Mouse (Mus musculus) neural tube, embryonic 15.5 days (tissue): ENCODE results near the gene Tspo2. TPM values are rescaled to one million over a fixed set of nuclear protein-coding genes. Genes with fewer than 3 reads are reported as not detected.
"Not testable (repeated sequence)": the region's sequence is repeated elsewhere in the genome, so short reads cannot be mapped to it uniquely, and the experiment has no call there.

ENCODE experiments used
- ATAC-seq: fragments of 200-750 bp; cut with Nextera tagmentation; 2 replicates; pipeline ENCODE4 v1.8.0; 2017; ENCODE audit warnings: mild to moderate bottlenecking, moderate TSS enrichment, moderate library complexity; ENCODE audit not compliant: low FRiP score
- H3K27ac ChIP-seq: fragments of 300-500 bp; sonication (generic); replicated peaks from 2 replicates; pipeline ENCODE4 v1.5.1; 2015; ENCODE audit warnings: mild to moderate bottlenecking, inconsistent platforms
- H3K27me3 ChIP-seq: fragments of 300-500 bp; sonication (generic); replicated peaks from 2 replicates; pipeline ENCODE4 v1.6.1; 2015; ENCODE audit warnings: inconsistent platforms
- H3K36me3 ChIP-seq: fragments of 300-500 bp; sonication (generic); 2 replicates; pipeline ENCODE4 v1.6.1; 2015; ENCODE audit warnings: inconsistent platforms
- H3K4me1 ChIP-seq: fragments of 300-500 bp; sonication (generic); 2 replicates; pipeline ENCODE4 v1.6.1; 2015; ENCODE audit warnings: inconsistent platforms
- H3K4me2 ChIP-seq: fragments of 300-500 bp; sonication (generic); 2 replicates; pipeline ENCODE4 v1.6.1; 2015; ENCODE audit warnings: inconsistent platforms, mild to moderate bottlenecking, moderate library complexity
- H3K4me3 ChIP-seq: fragments of 300-500 bp; sonication (generic); replicated peaks from 2 replicates; pipeline ENCODE4 v1.5.1; 2015; ENCODE audit warnings: mild to moderate bottlenecking, inconsistent platforms
- H3K9ac ChIP-seq: fragments of 300-500 bp; sonication (generic); replicated peaks from 2 replicates; pipeline ENCODE4 v1.6.1; 2015; ENCODE audit warnings: mild to moderate bottlenecking, inconsistent platforms
- H3K9me3 ChIP-seq: fragments of 300-500 bp; sonication (generic); replicated peaks from 2 replicates; pipeline ENCODE4 v1.6.1; 2016; ENCODE audit warnings: inconsistent platforms
- WGBS: fragments of 180-500 bp; shearing (Covaris S2); methylation state at CpG from one replicate; pipeline ENCODE4 v1.1.7; 2015; ENCODE audit warnings: mixed read lengths; 5-methylcytosine and 5-hydroxymethylcytosine counted together
- polyA plus RNA-seq: library from polyadenylated mRNA; unstranded; fragments of >200 nt; fragmentation: Nextera tagmentation; extraction: Ambion mirVana; gene quantifications from 2 replicates; pipeline ENCODE4 v1.2.1, GENCODE M21; 2015

The Tspo2 gene
- 0.69 and 1.1 TPM in 2 replicates for polyA plus RNA-seq

GRCm38 (mm10) chr17:48451353-48451675 is at the start of gene Tspo2:
Gene Tspo2, minus strand, starts transcription at chr17:48451522.
- H3K27me3 ChIP-seq: 0 out of 2 replicates have a peak, but pooled peaks cover 3% of the 10 kb centered on the region
- H3K27ac ChIP-seq: no peak within 1 kb of the TSS
- H3K9ac ChIP-seq: no peak within 1 kb of the TSS
- whole genome bisulfite sequencing: 63% methylated on average over 7 of the region's 7 CpGs
- H3K4me2 ChIP-seq: no peak within 1 kb of the TSS
- ATAC-seq: no peak
- no peak within 1 kb of the TSS for H3K4me3 ChIP-seq
- no peaks in the 10 kb centered on the region for H3K4me1 ChIP-seq
- no peaks in the 10 kb centered on the region for H3K36me3 ChIP-seq
- H3K9me3 ChIP-seq: no peaks in the 10 kb centered on the region

GRCm38 (mm10) chr17:48500846-48501445 is 49.6 kb upstream of the Tspo2 start:
- H3K4me1 ChIP-seq: peaks cover 15% of the 10 kb centered on the region

GRCm38 (mm10) chr17:48497986-48498385 is 46.7 kb upstream of the Tspo2 start:
- Histone ChIP-seq H3K9me3 (no peaks in the 10 kb centered on the region), H3K4me1 (no peaks in the 10 kb centered on the region), H3K4me3 (no peak overlapping the region), H3K9ac (no peak overlapping the region), H3K27ac (no peak overlapping the region), H3K27me3 (no peaks in the 10 kb centered on the region), H3K36me3 (no peaks in the 10 kb centered on the region), H3K4me2 (no peak overlapping the region)
- 85% methylated on average over 3 of the region's 3 CpGs for WGBS
- no peak for ATAC-seq

More at GRCm38 (mm10) chr17:48500846-48501445, 49.6 kb upstream of the Tspo2 start:
- H3K27ac ChIP-seq: no peak overlapping the region
- 60% methylated on average over 7 of the region's 7 CpGs for WGBS
- H3K36me3 ChIP-seq: no peaks in the 10 kb centered on the region
- no peak for ATAC-seq
- no peaks in the 10 kb centered on the region for H3K27me3 ChIP-seq
- no peak overlapping the region for H3K9ac ChIP-seq
- H3K9me3 ChIP-seq: no peaks in the 10 kb centered on the region
- no peak overlapping the region for H3K4me3 ChIP-seq
- H3K4me2 ChIP-seq: no peak overlapping the region

- 64% methylated on average over 8 of the region's 8 CpGs for WGBS
Observed at GRCm38 (mm10) chr17:48493986-48494385, 42.7 kb upstream of the Tspo2 start.

GRCm38 (mm10) chr17:48493582-48493981 is 42.3 kb upstream of the Tspo2 start:
- no peak for ATAC-seq
- WGBS: 34% methylated on average over 7 of the region's 7 CpGs
- no peaks in the 10 kb centered on the region for H3K4me1 ChIP-seq
- H3K4me3 ChIP-seq: no peak overlapping the region
- H3K9ac ChIP-seq: no peak overlapping the region
- H3K36me3 ChIP-seq: no peaks in the 10 kb centered on the region
- no peaks in the 10 kb centered on the region for H3K9me3 ChIP-seq
- no peak overlapping the region for H3K4me2 ChIP-seq
- no peaks in the 10 kb centered on the region for H3K27me3 ChIP-seq
- no peak overlapping the region for H3K27ac ChIP-seq

More at GRCm38 (mm10) chr17:48493986-48494385, 42.7 kb upstream of the Tspo2 start:
- Histone ChIP-seq H3K4me2 (no peak overlapping the region), H3K9ac (no peak overlapping the region), H3K27ac (no peak overlapping the region), H3K36me3 (no peaks in the 10 kb centered on the region), H3K4me1 (no peaks in the 10 kb centered on the region), H3K4me3 (no peak overlapping the region), H3K9me3 (no peaks in the 10 kb centered on the region), H3K27me3 (no peaks in the 10 kb centered on the region)
- no peak for ATAC-seq

- 91% methylated on average over 8 of the region's 8 CpGs for WGBS
- Histone ChIP-seq H3K4me2 (no peak overlapping the region), H3K9me3 (no peaks in the 10 kb centered on the region), H3K27me3 (no peaks in the 10 kb centered on the region), H3K4me3 (no peak overlapping the region), H3K4me1 (no peaks in the 10 kb centered on the region), H3K9ac (no peak overlapping the region), H3K36me3 (no peaks in the 10 kb centered on the region), H3K27ac (no peak overlapping the region)
- no peak for ATAC-seq
Observed at GRCm38 (mm10) chr17:48492621-48493020, 41.3 kb upstream of the Tspo2 start.

DNA sequence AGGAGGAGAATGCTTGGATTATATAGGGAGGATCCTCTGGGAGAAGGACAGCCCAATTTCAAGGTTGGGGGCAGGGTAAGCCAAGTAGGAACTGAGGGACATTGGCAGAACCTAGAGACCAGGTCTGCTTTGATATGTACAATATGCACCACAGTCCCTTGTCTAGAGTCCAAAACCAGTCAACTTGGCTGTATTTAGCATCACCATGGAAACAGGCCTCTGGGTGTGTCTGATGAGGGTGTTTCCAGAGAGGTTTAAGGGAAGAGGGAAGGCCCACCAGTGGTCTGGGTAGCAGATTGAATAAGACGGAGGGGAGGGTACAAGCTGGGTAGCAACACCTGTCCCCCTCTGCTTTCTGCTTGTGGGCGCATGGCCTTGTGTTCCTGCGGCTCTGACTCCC is 38.1 kb upstream of the Tspo2 start:
- no peak overlapping the region for H3K27ac ChIP-seq

GRCm38 (mm10) chr17:48484191-48484590 is 32.9 kb upstream of the Tspo2 start:
- Histone ChIP-seq H3K4me3 (no peak overlapping the region), H3K4me2 (no peak overlapping the region)

More for the DNA sequence above, 38.1 kb upstream of the Tspo2 start:
- Histone ChIP-seq H3K9me3 (no peaks in the 10 kb centered on the region), H3K27me3 (no peaks in the 10 kb centered on the region), H3K9ac (no peak overlapping the region), H3K36me3 (no peaks in the 10 kb centered on the region), H3K4me1 (no peaks in the 10 kb centered on the region), H3K4me3 (no peak overlapping the region), H3K4me2 (no peak overlapping the region)
- no peak for ATAC-seq
- WGBS: 82% methylated on average over 3 of the region's 3 CpGs

DNA sequence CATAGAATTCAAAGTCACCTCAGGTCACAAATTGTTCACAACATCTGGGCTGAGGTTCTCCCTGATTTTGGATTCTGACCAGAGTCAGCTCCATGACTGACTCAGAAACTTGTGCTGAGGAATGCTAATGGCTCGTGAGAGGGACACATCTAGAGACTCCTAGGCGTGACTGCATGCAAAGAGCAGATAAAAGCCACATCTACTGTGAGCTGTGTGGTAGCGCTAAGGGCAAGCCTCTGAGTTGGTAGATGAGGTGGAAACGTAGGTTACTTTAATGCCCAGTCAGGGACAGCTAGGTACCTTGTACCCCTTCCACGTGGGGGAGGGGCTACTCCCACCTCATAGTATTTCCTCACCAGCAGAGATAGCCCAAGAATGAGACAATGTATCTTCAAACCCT is 32.4 kb upstream of the Tspo2 start:
- Histone ChIP-seq H3K9ac (no peak overlapping the region), H3K9me3 (no peaks in the 10 kb centered on the region), H3K36me3 (no peaks in the 10 kb centered on the region), H3K4me1 (no peaks in the 10 kb centered on the region), H3K27me3 (no peaks in the 10 kb centered on the region), H3K4me2 (no peak overlapping the region), H3K4me3 (no peak overlapping the region), H3K27ac (no peak overlapping the region)
- WGBS: 85% methylated on average over 5 of the region's 5 CpGs
- ATAC-seq: no peak

More at GRCm38 (mm10) chr17:48484191-48484590, 32.9 kb upstream of the Tspo2 start:
- H3K27ac ChIP-seq: no peak overlapping the region
- no peak overlapping the region for H3K9ac ChIP-seq
- no peaks in the 10 kb centered on the region for H3K9me3 ChIP-seq
- no peak for ATAC-seq
- H3K27me3 ChIP-seq: no peaks in the 10 kb centered on the region
- no peaks in the 10 kb centered on the region for H3K4me1 ChIP-seq
- H3K36me3 ChIP-seq: no peaks in the 10 kb centered on the region
- WGBS: 97% methylated on average over 5 of the region's 5 CpGs

GRCm38 (mm10) chr17:48479952-48480351 is 28.6 kb upstream of the Tspo2 start:
- H3K27me3 ChIP-seq: no peaks in the 10 kb centered on the region
- no peak overlapping the region for H3K9ac ChIP-seq
- H3K9me3 ChIP-seq: no peaks in the 10 kb centered on the region
- no peaks in the 10 kb centered on the region for H3K36me3 ChIP-seq
- no peaks in the 10 kb centered on the region for H3K4me1 ChIP-seq
- ATAC-seq: no peak
- no peak overlapping the region for H3K4me3 ChIP-seq
- no peak overlapping the region for H3K27ac ChIP-seq
- WGBS: 91% methylated on average over 10 of the region's 10 CpGs
- no peak overlapping the region for H3K4me2 ChIP-seq

GRCm38 (mm10) chr17:48475444-48475843 is 24.1 kb upstream of the Tspo2 start:
- Histone ChIP-seq H3K9ac (no peak overlapping the region), H3K4me2 (no peak overlapping the region), H3K27me3 (no peaks in the 10 kb centered on the region), H3K27ac (no peak overlapping the region), H3K9me3 (no peaks in the 10 kb centered on the region), H3K4me3 (no peak overlapping the region), H3K36me3 (no peaks in the 10 kb centered on the region), H3K4me1 (no peaks in the 10 kb centered on the region)
- ATAC-seq: no peak
- 82% methylated on average over 8 of the region's 8 CpGs for whole genome bisulfite sequencing

- not testable (repeated sequence) for H3K4me3 ChIP-seq, H3K27ac ChIP-seq, H3K4me1 ChIP-seq, H3K4me2 ChIP-seq, H3K36me3 ChIP-seq, H3K9ac ChIP-seq, H3K9me3 ChIP-seq, H3K27me3 ChIP-seq, ATAC-seq
- 81% methylated on average over 6 of the region's 6 CpGs for WGBS
Observed at GRCm38 (mm10) chr17:48474282-48474681, 23.0 kb upstream of the Tspo2 start.
